Comparison of ENCODE assay signal across 7 mouse cellular contexts in the genomic region with DNA sequence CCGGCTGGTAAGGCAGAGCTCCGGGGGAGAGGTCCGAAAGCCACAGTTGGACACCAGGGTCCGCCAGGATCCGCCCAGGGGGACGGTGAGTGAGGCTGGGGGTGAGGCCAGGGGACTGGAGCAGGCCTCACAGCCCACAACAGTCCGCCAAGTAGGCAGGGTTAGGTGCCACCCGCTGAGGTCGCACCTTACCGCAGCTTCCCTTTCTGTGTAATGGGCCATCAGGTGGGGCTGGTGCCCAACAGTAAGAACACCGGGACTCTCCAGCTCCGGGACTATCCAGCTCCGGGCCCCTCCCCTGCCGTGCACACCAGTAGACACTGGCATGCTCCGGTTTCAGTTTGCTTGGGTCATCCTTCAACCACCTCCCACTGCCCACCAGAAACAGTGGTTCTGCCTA. TPM values are rescaled to one million over a fixed set of nuclear protein-coding genes. Genes with fewer than 3 reads are reported as not detected.
A peak's percentile ranks its signal among the peaks of the same experiment; 100 is the strongest.
DNase-seq lines count a peak whose midpoint lies in the region; ATAC-seq and TF ChIP-seq lines count a peak whose summit lies in the region.

No protein-coding gene starts in this region.

- H3K27me3 ChIP-seq in lung, embryonic 15.5 days, result peaks cover 31% of the 10 kb centered on the region
- H3K27me3 ChIP-seq in forebrain, embryonic 10.5 days (ENCODE audit: poor library complexity, severe bottlenecking), result peaks cover 67% of the 10 kb centered on the region
- H3K27me3 ChIP-seq in limb, embryonic 11.5 days (ENCODE audit: control insufficient read depth, insufficient read depth, low read length), result peaks cover 26% of the 10 kb centered on the region

- no peaks in the 10 kb centered on the region for H3K9me3 ChIP-seq in lung, embryonic 15.5 days
- no peaks in the 10 kb centered on the region for H3K9me3 ChIP-seq in forebrain, embryonic 10.5 days
- H3K9me3 ChIP-seq in limb, embryonic 11.5 days (ENCODE audit: control insufficient read depth, low read length), result no peaks in the 10 kb centered on the region

- TF ChIP-seq CTCF in olfactory bulb, adult 2 months (IDR thresholded peaks at IDR 0.05; ENCODE audit: insufficient read depth, low read depth, low read length), result no peak

- no peak overlapping the region for H3K9ac ChIP-seq in lung, embryonic 15.5 days
- no peak overlapping the region; the same call in 1 of the 2 replicates for H3K9ac ChIP-seq in limb, embryonic 11.5 days (ENCODE audit: low read length)

- ATAC-seq in lung, embryonic 15.5 days (ENCODE audit: borderline replicate concordance, extremely low read depth, low FRiP score, low TSS enrichment), result 0 out of 2 replicates have a peak, but pooled peaks have one; percentile 25
- no peak for ATAC-seq in limb, embryonic 11.5 days (ENCODE audit: insufficient number of reproducible peaks, low FRiP score, low TSS enrichment, low read depth)

- no peak for TF ChIP-seq POLR2A in olfactory bulb, adult 2 months (IDR thresholded peaks at IDR 0.05; ENCODE audit: insufficient read depth, low read depth, low read length)

- peaks cover 15% of the 10 kb centered on the region for H3K4me1 ChIP-seq in lung, embryonic 15.5 days
- H3K4me1 ChIP-seq in forebrain, embryonic 10.5 days, result peaks cover 37% of the 10 kb centered on the region
- peaks cover 11% of the 10 kb centered on the region for H3K4me1 ChIP-seq in limb, embryonic 11.5 days (ENCODE audit: control insufficient read depth, insufficient read depth, low read length)
- H3K4me1 ChIP-seq in olfactory bulb, adult 2 months (ENCODE audit: control insufficient read depth, insufficient read depth, low read length), result peaks cover 28% of the 10 kb centered on the region

- WGBS in lung, embryonic 15.5 days, result 12% methylated on average over 15 of the region's 15 CpGs
- 7% methylated on average over 15 of the region's 15 CpGs for WGBS in forebrain, embryonic 10.5 days
- whole genome bisulfite sequencing in limb, embryonic 11.5 days, result 8% methylated on average over 15 of the region's 15 CpGs
- WGBS in olfactory bulb, adult 2 months, result 29% methylated on average over 15 of the region's 15 CpGs

- no peak for DNase-seq in lung, postnatal 25 days (ENCODE audit: low spot score)
- DNase-seq in forebrain, embryonic 10.5 days (ENCODE audit: extremely low spot score, low spot score), result no peak
- DNase-seq in limb, embryonic 11.5 days (ENCODE audit: low spot score), result no peak
- DNase-seq in adrenal gland, postnatal 10 days, result no peak
- no peak for DNase-seq in B cell, adult 2 months

- peak overlapping the region; percentile 56 for H3K4me3 ChIP-seq in lung, embryonic 15.5 days
- H3K4me3 ChIP-seq in forebrain, embryonic 10.5 days, result peak overlapping the region; percentile 81
- H3K4me3 ChIP-seq in limb, embryonic 11.5 days (ENCODE audit: low read depth, low read length), result peak overlapping the region; percentile 61
- H3K4me3 ChIP-seq in olfactory bulb, adult 2 months (ENCODE audit: insufficient read depth, low read depth, low read length), result peak overlapping the region; percentile 72

- no peak overlapping the region for H3K27ac ChIP-seq in lung, embryonic 15.5 days
- H3K27ac ChIP-seq in forebrain, embryonic 10.5 days, result peak overlapping the region; percentile 85
- no peak overlapping the region for H3K27ac ChIP-seq in limb, embryonic 11.5 days (replicated peaks; ENCODE audit: low read depth, low read length)
- H3K27ac ChIP-seq in olfactory bulb, adult 2 months (ENCODE audit: insufficient read depth, low read depth, low read length), result no peak overlapping the region

- peak overlapping the region; percentile 100 for H3K4me2 ChIP-seq in lung, embryonic 15.5 days
- H3K4me2 ChIP-seq in limb, embryonic 11.5 days (ENCODE audit: low read depth, severe bottlenecking), result peak overlapping the region; percentile 100

- no peaks in the 10 kb centered on the region for H3K36me3 ChIP-seq in lung, embryonic 15.5 days
- H3K36me3 ChIP-seq in forebrain, embryonic 10.5 days (replicated peaks), result no peaks in the 10 kb centered on the region
- H3K36me3 ChIP-seq in limb, embryonic 11.5 days (ENCODE audit: control insufficient read depth, insufficient read depth, low read length), result no peaks in the 10 kb centered on the region

RNA-seq across cellular contexts. Expression of gene Adam11, which starts 1.0 kb away (rescaled TPM):
- 6.1 and 6.3 TPM in 2 replicates for polyA plus RNA-seq in lung, embryonic 15.5 days (2015; fragmentation: Nextera tagmentation; extraction: Ambion mirVana)
- polyA plus RNA-seq in forebrain, embryonic 10.5 days (2016; fragmentation: Nextera tagmentation; extraction: Ambion mirVana), result 11.7 and 13.2 TPM in 2 replicates
- polyA plus RNA-seq in limb, embryonic 11.5 days (2014; fragmentation: Nextera tagmentation; extraction: Ambion mirVana), result 14.2 and 15.4 TPM in 2 replicates
- polyA plus RNA-seq in olfactory bulb, adult 2 months (2012; ENCODE audit: insufficient read depth, insufficient read length, low replicate concordance, missing spikeins), result not detected in 2 replicates
- total RNA-seq in adrenal gland, postnatal 10 days (2021), result 10 to 100 TPM; 18.6 to 45.3 TPM

RNA-seq across cellular contexts. Expression of gene Gjc1, which starts 57.3 kb away (rescaled TPM):
- polyA plus RNA-seq in lung, embryonic 15.5 days (2015; fragmentation: Nextera tagmentation; extraction: Ambion mirVana), result 71.5 and 76.5 TPM in 2 replicates
- 86.0 and 87.4 TPM in 2 replicates for polyA plus RNA-seq in forebrain, embryonic 10.5 days (2016; fragmentation: Nextera tagmentation; extraction: Ambion mirVana)
- polyA plus RNA-seq in limb, embryonic 11.5 days (2014; fragmentation: Nextera tagmentation; extraction: Ambion mirVana), result 105 and 106 TPM in 2 replicates
- not detected in 2 replicates for polyA plus RNA-seq in olfactory bulb, adult 2 months (2012; ENCODE audit: insufficient read depth, insufficient read length, low replicate concordance, missing spikeins)
- 10 to 100 TPM; 24.4 to 27.6 TPM for total RNA-seq in adrenal gland, postnatal 10 days (2021)

Comparison
In these comparisons a context has a peak if more than half of its experiments do, and no peak if none do; other contexts are left out.
1. RNA of gene Gjc1, which starts 57.3 kb away (polyA plus RNA-seq): 105 to 106 TPM in limb, embryonic 11.5 days, 86.0 to 87.4 TPM in forebrain, embryonic 10.5 days and 71.5 to 76.5 TPM in lung, embryonic 15.5 days; not detected in olfactory bulb, adult 2 months; every median in the first group is over 10 times any median in the second.
2. Peak in every context shown above with its lines, with median percentiles within 50 percentile points of each other: H3K4me3 ChIP-seq.